27 mouse cellular contexts compared by ENCODE assay signal in genomic region chr12:7450506-7450905, GRCm38 (mm10).
A peak's percentile ranks its signal among the peaks of the same experiment; 100 is the strongest.
DNase-seq lines count a peak whose midpoint lies in the region; ATAC-seq and TF ChIP-seq lines count a peak whose summit lies in the region.
"Had no signal": no experiment of that assay in that cellular context is flagged by ENCODE, and none has a peak within 500 bp of the region (broad histone marks: within the 10 kb centered on the region; RNA-seq: fewer than 3 reads in every experiment).

No protein-coding gene starts in this region.

- H3K36me3 ChIP-seq in hindbrain, embryonic 16.5 days (ENCODE audit: control insufficient read depth, insufficient read depth, low read length) = no peaks in the 10 kb centered on the region
- no peaks in the 10 kb centered on the region for H3K36me3 ChIP-seq in hindbrain, embryonic 13.5 days
- H3K36me3 ChIP-seq: hindbrain, embryonic 15.5 days; intestine, embryonic 15.5 days; liver, embryonic 12.5 days; midbrain, embryonic 13.5 days; stomach, embryonic 15.5 days had no signal

- peak; percentile 2 for DNase-seq in lung, postnatal 10 days
- DNase-seq in lung, adult 18-20 months = no peak
- DNase-seq in brain, embryonic 14.5 days (ENCODE audit: low read depth) = peak; percentile 85
- peak; percentile 35 for DNase-seq in forelimb bud, embryonic 11.5 days (ENCODE audit: low read depth, low spot score)
- no peak for DNase-seq in cerebellum, adult 11 months
- DNase-seq: adrenal gland, adult 2 months; adrenal gland, postnatal 36 days; B cell, adult 2 months; cerebellum, adult 9-10 months; cerebellum, postnatal 36 days; gastrocnemius, postnatal 10 days; kidney, adult 2 months; kidney, postnatal 36 days; layer of hippocampus, postnatal 36 days; left cerebral cortex, postnatal 4 days; liver, postnatal 0 days; lung, postnatal 4 days; right cerebral cortex, postnatal 25 days had no signal

- peak; percentile 54; the same call in 1 of the 2 replicates for ATAC-seq in hindbrain, embryonic 16.5 days
- ATAC-seq in hindbrain, embryonic 13.5 days (ENCODE audit: low FRiP score) = no peak
- ATAC-seq: activated CD4-positive, CD25-positive, alpha-beta regulatory T cell, adult 4 months; intestine, embryonic 15.5 days; liver, embryonic 12.5 days; liver, postnatal 0 days; midbrain, embryonic 13.5 days had no signal

- WGBS in hindbrain, embryonic 16.5 days = 38% methylated on average over 2 of the region's 2 CpGs
- 52% methylated on average over 2 of the region's 2 CpGs for WGBS in hindbrain, embryonic 13.5 days

- no peaks in the 10 kb centered on the region for H3K4me1 ChIP-seq in hindbrain, embryonic 16.5 days (ENCODE audit: control insufficient read depth, insufficient read depth, low read depth, low read length)
- no peaks in the 10 kb centered on the region for H3K4me1 ChIP-seq in hindbrain, embryonic 13.5 days (replicated peaks)
- H3K4me1 ChIP-seq: hindbrain, embryonic 15.5 days; intestine, embryonic 15.5 days; liver, embryonic 12.5 days; megakaryocyte, embryonic 14.5 days; midbrain, embryonic 13.5 days; stomach, embryonic 15.5 days had no signal

- H3K9me3 ChIP-seq in hindbrain, embryonic 16.5 days (ENCODE audit: control insufficient read depth, low read length) = no peaks in the 10 kb centered on the region
- H3K9me3 ChIP-seq in hindbrain, embryonic 13.5 days = no peaks in the 10 kb centered on the region
- H3K9me3 ChIP-seq: hindbrain, embryonic 15.5 days; intestine, embryonic 15.5 days; liver, embryonic 12.5 days; megakaryocyte, embryonic 14.5 days; midbrain, embryonic 13.5 days; stomach, embryonic 15.5 days had no signal

- no peak overlapping the region for H3K9ac ChIP-seq in hindbrain, embryonic 16.5 days (ENCODE audit: low read depth, low read length)
- no peak overlapping the region for H3K9ac ChIP-seq in hindbrain, embryonic 13.5 days
- H3K9ac ChIP-seq: hindbrain, embryonic 15.5 days; intestine, embryonic 15.5 days; liver, embryonic 12.5 days; liver, postnatal 0 days; midbrain, embryonic 13.5 days; stomach, embryonic 15.5 days had no signal

- no peak for TF ChIP-seq CTCF in brain, embryonic 14.5 days (IDR thresholded peaks at IDR 0.05; ENCODE audit: borderline replicate concordance, extremely low read depth, insufficient read depth, insufficient read length)

- no peaks in the 10 kb centered on the region for H3K27me3 ChIP-seq in hindbrain, embryonic 16.5 days (replicated peaks; ENCODE audit: control insufficient read depth, insufficient read depth, low read length)
- H3K27me3 ChIP-seq in hindbrain, embryonic 13.5 days = no peaks in the 10 kb centered on the region
- H3K27me3 ChIP-seq: hindbrain, embryonic 15.5 days; intestine, embryonic 15.5 days; liver, embryonic 12.5 days; megakaryocyte, embryonic 14.5 days; midbrain, embryonic 13.5 days; stomach, embryonic 15.5 days had no signal

- no peak overlapping the region for H3K27ac ChIP-seq in hindbrain, embryonic 16.5 days (ENCODE audit: low read depth, low read length)
- H3K27ac ChIP-seq in hindbrain, embryonic 13.5 days = no peak overlapping the region
- H3K27ac ChIP-seq: intestine, embryonic 15.5 days; liver, embryonic 12.5 days; midbrain, embryonic 13.5 days; stomach, embryonic 15.5 days had no signal

- TF ChIP-seq POLR2A in brain, embryonic 14.5 days (IDR thresholded peaks at IDR 0.05; ENCODE audit: borderline replicate concordance, extremely low read depth, insufficient read depth, insufficient read length, poor library complexity, severe bottlenecking) = no peak

- H3K4me3 ChIP-seq in hindbrain, embryonic 16.5 days (ENCODE audit: low read length) = no peak overlapping the region
- no peak overlapping the region for H3K4me3 ChIP-seq in hindbrain, embryonic 13.5 days
- H3K4me3 ChIP-seq: hindbrain, embryonic 15.5 days; intestine, embryonic 15.5 days; liver, embryonic 12.5 days; megakaryocyte, embryonic 14.5 days; midbrain, embryonic 13.5 days; stomach, embryonic 15.5 days had no signal

- no peak overlapping the region for H3K4me2 ChIP-seq in hindbrain, embryonic 16.5 days (ENCODE audit: low read length)
- H3K4me2 ChIP-seq in hindbrain, embryonic 13.5 days = no peak overlapping the region
- H3K4me2 ChIP-seq: hindbrain, embryonic 15.5 days; intestine, embryonic 15.5 days; liver, embryonic 12.5 days; midbrain, embryonic 13.5 days; stomach, embryonic 15.5 days had no signal

Comparison
In these comparisons a context has a peak if more than half of its experiments do, and no peak if none do; other contexts are left out.
1. DNase-seq: peak in lung, postnatal 10 days (single experiment), brain, embryonic 14.5 days (single experiment) and forelimb bud, embryonic 11.5 days (single experiment); none in lung, adult 18-20 months (0 of 2) and cerebellum, adult 11 months (single experiment).